Mouse (Mus musculus) midbrain, embryonic 16.5 days (tissue): ENCODE measurements at regions not wholly inside any gene's neighbourhood (a gene's known extent, or its start where the extent isn't known, plus 50 kb on each side); places are given as distances from the start of the nearest gene placed in this dataset.

Experiments
- ATAC-seq: fragments of 200-750 bp; cut with Nextera tagmentation; 2 replicates; pipeline ENCODE4 v1.8.0; 2017; ENCODE audit warnings: moderate TSS enrichment
- H3K27ac ChIP-seq: fragments of 300-500 bp; sonication (generic); 2 replicates; pipeline ENCODE4 v1.5.1; 2014; ENCODE audit warnings: mild to moderate bottlenecking, low read length, mixed read lengths
- H3K27me3 ChIP-seq: fragments of 300-500 bp; sonication (generic); 2 replicates; pipeline ENCODE4 v1.6.1; 2014; ENCODE audit warnings: low read depth, low read length, mixed read lengths; ENCODE audit not compliant: control insufficient read depth, insufficient read depth
- H3K36me3 ChIP-seq: fragments of 300-500 bp; sonication (generic); 2 replicates; pipeline ENCODE4 v1.6.1; 2014; ENCODE audit warnings: mild to moderate bottlenecking, low read length, moderate library complexity, mixed read lengths; ENCODE audit not compliant: control insufficient read depth, insufficient read depth
- H3K4me1 ChIP-seq: fragments of 300-500 bp; sonication (generic); 2 replicates; pipeline ENCODE4 v1.6.1; 2014; ENCODE audit warnings: mild to moderate bottlenecking, low read length, mixed read lengths; ENCODE audit not compliant: control insufficient read depth, insufficient read depth
- H3K4me2 ChIP-seq: fragments of 300-500 bp; sonication (generic); 2 replicates; pipeline ENCODE4 v1.6.1; 2014; ENCODE audit warnings: mild to moderate bottlenecking, low read length, mixed read lengths
- H3K4me3 ChIP-seq: fragments of 300-500 bp; sonication (generic); 2 replicates; pipeline ENCODE4 v1.5.1; 2014; ENCODE audit warnings: low read depth, mild to moderate bottlenecking, low read length, moderate library complexity, mixed read lengths
- H3K9ac ChIP-seq: fragments of 300-500 bp; sonication (generic); 2 replicates; pipeline ENCODE4 v1.6.1; 2014; ENCODE audit warnings: low read depth, low read length, mixed read lengths
- H3K9me3 ChIP-seq: fragments of 300-500 bp; sonication (generic); replicated peaks from 2 replicates; pipeline ENCODE4 v1.6.1; 2014; ENCODE audit warnings: mild to moderate bottlenecking, low read length, mixed read lengths; ENCODE audit not compliant: control insufficient read depth, poor library complexity, severe bottlenecking
- WGBS: fragments of 180-500 bp; shearing (Covaris S2); extraction: QIAGEN DNeasy Blood & Tissue Kit; methylation state at CpG from one replicate; pipeline ENCODE4 v1.1.7; 2014; 5-methylcytosine and 5-hydroxymethylcytosine counted together

GRCm38 (mm10) chr8:7945966-7946775, 714.9 kb downstream of the Efnb2 start:
- ATAC-seq, result peak; percentile 81
- H3K4me2 ChIP-seq, result no peak overlapping the region
- H3K36me3 ChIP-seq, result no peaks in the 10 kb centered on the region
- no peak overlapping the region for H3K4me3 ChIP-seq
- H3K9me3 ChIP-seq, result no peaks in the 10 kb centered on the region
- no peak overlapping the region for H3K9ac ChIP-seq
- H3K27me3 ChIP-seq, result no peaks in the 10 kb centered on the region
- no peak overlapping the region for H3K27ac ChIP-seq
- WGBS, result 56% methylated on average over 10 of the region's 10 CpGs
- no peaks in the 10 kb centered on the region; the same call in 1 of the 2 replicates for H3K4me1 ChIP-seq

GRCm38 (mm10) chr8:7936596-7936995, 724.4 kb downstream of the Efnb2 start:
- Histone ChIP-seq H3K4me3 (no peak overlapping the region), H3K27me3 (no peaks in the 10 kb centered on the region), H3K9me3 (no peaks in the 10 kb centered on the region), H3K36me3 (no peaks in the 10 kb centered on the region), H3K4me1 (no peaks in the 10 kb centered on the region), H3K4me2 (no peak overlapping the region), H3K27ac (no peak overlapping the region), H3K9ac (no peak overlapping the region)
- ATAC-seq, result no peak
- 91% methylated on average over 2 of the region's 2 CpGs for WGBS

- Histone ChIP-seq H3K36me3 (no peaks in the 10 kb centered on the region), H3K4me2 (no peak overlapping the region), H3K27me3 (no peaks in the 10 kb centered on the region), H3K9ac (no peak overlapping the region), H3K4me3 (no peak overlapping the region), H3K4me1 (no peaks in the 10 kb centered on the region), H3K9me3 (no peaks in the 10 kb centered on the region), H3K27ac (no peak overlapping the region)
- WGBS, result 86% methylated on average over 8 of the region's 8 CpGs
- ATAC-seq, result no peak
These were observed 741.6 kb downstream of the Efnb2 start for GRCm38 (mm10) chr8:7919416-7919815.

- no peak overlapping the region for H3K27ac ChIP-seq
- no peak overlapping the region for H3K4me3 ChIP-seq
- H3K9ac ChIP-seq, result no peak overlapping the region
- H3K4me2 ChIP-seq, result no peak overlapping the region
- no peaks in the 10 kb centered on the region for H3K36me3 ChIP-seq
- ATAC-seq, result no peak
- no peaks in the 10 kb centered on the region for H3K27me3 ChIP-seq
- 79% methylated on average over 3 of the region's 3 CpGs for WGBS
- H3K9me3 ChIP-seq, result no peaks in the 10 kb centered on the region; the same call in 1 of the 2 replicates
- H3K4me1 ChIP-seq, result no peaks in the 10 kb centered on the region
These were observed 766.7 kb downstream of the Efnb2 start for GRCm38 (mm10) chr8:7894338-7894737.

GRCm38 (mm10) chr8:7853169-7853568, 807.9 kb downstream of the Efnb2 start:
- Histone ChIP-seq H3K4me2 (no peak overlapping the region), H3K4me1 (no peaks in the 10 kb centered on the region), H3K27ac (peak overlapping the region; percentile 19; the same call in 1 of the 2 replicates), H3K9me3 (no peaks in the 10 kb centered on the region), H3K27me3 (no peaks in the 10 kb centered on the region), H3K9ac (no peak overlapping the region), H3K36me3 (no peaks in the 10 kb centered on the region), H3K4me3 (no peak overlapping the region)
- ATAC-seq, result peak; percentile 80
- 82% methylated on average over 1 of the region's 1 CpGs for WGBS

GRCm38 (mm10) chr8:7850573-7850972, 810.5 kb downstream of the Efnb2 start:
- Histone ChIP-seq H3K27ac (no peak overlapping the region), H3K36me3 (no peaks in the 10 kb centered on the region), H3K4me2 (no peak overlapping the region), H3K4me3 (no peak overlapping the region), H3K4me1 (no peaks in the 10 kb centered on the region), H3K9me3 (no peaks in the 10 kb centered on the region), H3K9ac (no peak overlapping the region), H3K27me3 (no peaks in the 10 kb centered on the region)
- no peak for ATAC-seq

GRCm38 (mm10) chr8:7831948-7832347, 829.1 kb downstream of the Efnb2 start:
- Histone ChIP-seq H3K9ac (no peak overlapping the region), H3K27ac (no peak overlapping the region), H3K4me3 (no peak overlapping the region), H3K36me3 (no peaks in the 10 kb centered on the region), H3K4me1 (no peaks in the 10 kb centered on the region), H3K4me2 (no peak overlapping the region), H3K27me3 (no peaks in the 10 kb centered on the region), H3K9me3 (0 out of 2 replicates have a peak, but pooled peaks cover 2% of the 10 kb centered on the region)
- 64% methylated on average over 5 of the region's 5 CpGs for WGBS
- ATAC-seq, result no peak

- Histone ChIP-seq H3K27ac (no peak overlapping the region), H3K9ac (no peak overlapping the region), H3K4me3 (no peak overlapping the region), H3K4me1 (no peaks in the 10 kb centered on the region), H3K27me3 (no peaks in the 10 kb centered on the region), H3K4me2 (no peak overlapping the region), H3K9me3 (no peaks in the 10 kb centered on the region), H3K36me3 (no peaks in the 10 kb centered on the region)
- no peak for ATAC-seq
- WGBS, result 73% methylated on average over 1 of the region's 1 CpGs
These were observed 833.2 kb downstream of the Efnb2 start for GRCm38 (mm10) chr8:7827811-7828210.

- Histone ChIP-seq H3K9me3 (no peaks in the 10 kb centered on the region), H3K4me1 (no peaks in the 10 kb centered on the region), H3K4me2 (no peak overlapping the region), H3K27ac (no peak overlapping the region), H3K9ac (no peak overlapping the region), H3K4me3 (no peak overlapping the region), H3K27me3 (no peaks in the 10 kb centered on the region), H3K36me3 (no peaks in the 10 kb centered on the region)
- WGBS, result 93% methylated on average over 1 of the region's 1 CpGs
- no peak for ATAC-seq
These were observed 852.6 kb downstream of the Efnb2 start for GRCm38 (mm10) chr8:7808395-7808794.
